Mouse (Mus musculus) embryonic facial prominence, embryonic 15.5 days (tissue): ENCODE data around the gene BC030870. TPM values are rescaled to one million over a fixed set of nuclear protein-coding genes. Genes with fewer than 3 reads are reported as not detected.
"Not testable (repeated sequence)": the region's sequence is repeated elsewhere in the genome, so short reads cannot be mapped to it uniquely, and the experiment has no call there.

Experiments used
- ATAC-seq: fragments of 200-750 bp; cut with Nextera tagmentation; 2 replicates; pipeline ENCODE4 v1.8.0; 2017; ENCODE audit warnings: low read depth, moderate TSS enrichment; ENCODE audit not compliant: insufficient number of reproducible peaks, low FRiP score, low TSS enrichment
- H3K27ac ChIP-seq: fragments of 300-500 bp; sonication (generic); replicated peaks from 2 replicates; pipeline ENCODE4 v1.5.1; 2015; ENCODE audit warnings: mild to moderate bottlenecking, inconsistent platforms
- H3K27me3 ChIP-seq: fragments of 300-500 bp; sonication (generic); 2 replicates; pipeline ENCODE4 v1.6.1; 2015; ENCODE audit warnings: inconsistent platforms
- H3K36me3 ChIP-seq: fragments of 300-500 bp; sonication (generic); 2 replicates; pipeline ENCODE4 v1.6.1; 2015; ENCODE audit warnings: mild to moderate bottlenecking, inconsistent platforms
- H3K4me1 ChIP-seq: fragments of 300-500 bp; sonication (generic); 2 replicates; pipeline ENCODE4 v1.6.1; 2015; ENCODE audit warnings: inconsistent platforms
- H3K4me2 ChIP-seq: fragments of 300-500 bp; sonication (generic); replicated peaks from 2 replicates; pipeline ENCODE4 v1.6.1; 2015; ENCODE audit warnings: mild to moderate bottlenecking, inconsistent platforms
- H3K4me3 ChIP-seq: fragments of 300-500 bp; sonication (generic); replicated peaks from 2 replicates; pipeline ENCODE4 v1.5.1; 2015; ENCODE audit warnings: mild to moderate bottlenecking, inconsistent platforms
- H3K9ac ChIP-seq: fragments of 300-500 bp; sonication (generic); 2 replicates; pipeline ENCODE4 v1.6.1; 2015; ENCODE audit warnings: inconsistent platforms
- H3K9me3 ChIP-seq: fragments of 300-500 bp; sonication (generic); replicated peaks from 2 replicates; pipeline ENCODE4 v1.6.1; 2016; ENCODE audit warnings: inconsistent platforms
- WGBS: fragments of 180-500 bp; shearing (Covaris S2); methylation state at CpG from one replicate; pipeline ENCODE4 v1.1.7; 2015; 5-methylcytosine and 5-hydroxymethylcytosine counted together
- polyA plus RNA-seq: library from polyadenylated mRNA; unstranded; fragments of >200 nt; fragmentation: Nextera tagmentation; extraction: Ambion mirVana; gene quantifications from 2 replicates; pipeline ENCODE4 v1.2.1, GENCODE M21; 2015

Gene BC030870
- polyA plus RNA-seq = 0.11 and 0.18 TPM in 2 replicates

- no peaks in the 10 kb centered on the region for H3K36me3 ChIP-seq
- ATAC-seq = no peak
- WGBS = 75% methylated on average over 15 of the region's 15 CpGs
- no peak within 1 kb of the TSS for H3K27ac ChIP-seq
- H3K4me3 ChIP-seq = no peak within 1 kb of the TSS
- no peaks in the 10 kb centered on the region for H3K9me3 ChIP-seq
- H3K4me2 ChIP-seq = no peak within 1 kb of the TSS
- no peaks in the 10 kb centered on the region for H3K4me1 ChIP-seq
- no peak within 1 kb of the TSS for H3K9ac ChIP-seq
- no peaks in the 10 kb centered on the region for H3K27me3 ChIP-seq
Observed at GRCm38 (mm10) chr8:65129199-65129788, at the start of gene BC030870. BC030870 (minus strand) TSS chr8:65129563.

- H3K9me3 ChIP-seq = no peaks in the 10 kb centered on the region
- H3K27ac ChIP-seq = no peak overlapping the region
- H3K4me1 ChIP-seq = no peaks in the 10 kb centered on the region
- no peak for ATAC-seq
- 77% methylated on average over 3 of the region's 3 CpGs for WGBS
- H3K4me2 ChIP-seq = no peak overlapping the region
- no peak overlapping the region for H3K4me3 ChIP-seq
- H3K36me3 ChIP-seq = no peaks in the 10 kb centered on the region
- no peaks in the 10 kb centered on the region for H3K27me3 ChIP-seq
- H3K9ac ChIP-seq = no peak overlapping the region
Observed at GRCm38 (mm10) chr8:65174746-65175476, 45.5 kb upstream of the BC030870 start.

- no peak for ATAC-seq
- Histone ChIP-seq H3K36me3 (no peaks in the 10 kb centered on the region), H3K27me3 (no peaks in the 10 kb centered on the region), H3K4me3 (no peak overlapping the region), H3K9me3 (no peaks in the 10 kb centered on the region), H3K4me2 (no peak overlapping the region), H3K9ac (no peak overlapping the region), H3K27ac (no peak overlapping the region), H3K4me1 (no peaks in the 10 kb centered on the region)
- WGBS = 74% methylated on average over 3 of the region's 3 CpGs
Observed at GRCm38 (mm10) chr8:65169184-65169583, 39.8 kb upstream of the BC030870 start.

- not testable (repeated sequence) for ATAC-seq, H3K4me1 ChIP-seq, H3K4me2 ChIP-seq, H3K27ac ChIP-seq, H3K36me3 ChIP-seq, H3K9me3 ChIP-seq, H3K4me3 ChIP-seq, H3K9ac ChIP-seq, H3K27me3 ChIP-seq
- WGBS = 64% methylated on average over 1 of the region's 1 CpGs
Observed at GRCm38 (mm10) chr8:65160676-65161075, 31.3 kb upstream of the BC030870 start.

- WGBS = 49% methylated on average over 14 of the region's 14 CpGs
- ATAC-seq = no peak
Observed at GRCm38 (mm10) chr8:65159096-65159748, 29.9 kb upstream of the BC030870 start.

GRCm38 (mm10) chr8:65157901-65158300 is 28.5 kb upstream of the BC030870 start:
- no peak overlapping the region for H3K4me2 ChIP-seq
- ATAC-seq = no peak
- 73% methylated on average over 4 of the region's 4 CpGs for WGBS

More at GRCm38 (mm10) chr8:65159096-65159748, 29.9 kb upstream of the BC030870 start:
- Histone ChIP-seq H3K4me2 (no peak overlapping the region), H3K9ac (no peak overlapping the region), H3K4me3 (no peak overlapping the region), H3K36me3 (no peaks in the 10 kb centered on the region), H3K27ac (no peak overlapping the region), H3K27me3 (no peaks in the 10 kb centered on the region), H3K9me3 (no peaks in the 10 kb centered on the region), H3K4me1 (no peaks in the 10 kb centered on the region)

GRCm38 (mm10) chr8:65138830-65139466 is 9.6 kb upstream of the BC030870 start:
- Histone ChIP-seq H3K9me3 (no peaks in the 10 kb centered on the region), H3K4me2 (no peak overlapping the region), H3K27me3 (no peaks in the 10 kb centered on the region), H3K9ac (no peak overlapping the region), H3K36me3 (no peaks in the 10 kb centered on the region), H3K4me3 (no peak overlapping the region), H3K4me1 (no peaks in the 10 kb centered on the region), H3K27ac (no peak overlapping the region)
- 68% methylated on average over 3 of the region's 3 CpGs for WGBS
- no peak for ATAC-seq

More at GRCm38 (mm10) chr8:65157901-65158300, 28.5 kb upstream of the BC030870 start:
- Histone ChIP-seq H3K27me3 (no peaks in the 10 kb centered on the region), H3K4me1 (no peaks in the 10 kb centered on the region), H3K9me3 (no peaks in the 10 kb centered on the region), H3K27ac (no peak overlapping the region), H3K36me3 (no peaks in the 10 kb centered on the region), H3K4me3 (no peak overlapping the region), H3K9ac (no peak overlapping the region)

GRCm38 (mm10) chr8:65126454-65126853 is 2.9 kb downstream of the BC030870 start:
- H3K27me3 ChIP-seq = no peaks in the 10 kb centered on the region
- no peaks in the 10 kb centered on the region for H3K9me3 ChIP-seq
- no peak overlapping the region for H3K27ac ChIP-seq
- no peak for ATAC-seq
- WGBS = 78% methylated on average over 3 of the region's 3 CpGs
- no peaks in the 10 kb centered on the region for H3K4me1 ChIP-seq
- no peak overlapping the region for H3K4me2 ChIP-seq
- no peak overlapping the region for H3K4me3 ChIP-seq
- no peak overlapping the region for H3K9ac ChIP-seq
- H3K36me3 ChIP-seq = no peaks in the 10 kb centered on the region

GRCm38 (mm10) chr8:65126014-65126413 is 3.3 kb downstream of the BC030870 start:
- Histone ChIP-seq H3K9ac (no peak overlapping the region), H3K4me2 (no peak overlapping the region), H3K36me3 (no peaks in the 10 kb centered on the region), H3K9me3 (no peaks in the 10 kb centered on the region), H3K4me1 (no peaks in the 10 kb centered on the region), H3K27me3 (no peaks in the 10 kb centered on the region), H3K4me3 (no peak overlapping the region), H3K27ac (no peak overlapping the region)
- no peak for ATAC-seq
- WGBS = 81% methylated on average over 1 of the region's 1 CpGs

- WGBS = 77% methylated on average over 6 of the region's 6 CpGs
- no peaks in the 10 kb centered on the region for H3K27me3 ChIP-seq
Observed at GRCm38 (mm10) chr8:65112092-65112491, 17.3 kb downstream of the BC030870 start.

GRCm38 (mm10) chr8:65110285-65110691 is 19.1 kb downstream of the BC030870 start:
- H3K27me3 ChIP-seq = no peaks in the 10 kb centered on the region
- no peak overlapping the region for H3K4me2 ChIP-seq
- H3K4me1 ChIP-seq = no peaks in the 10 kb centered on the region
- no peak overlapping the region for H3K9ac ChIP-seq
- 32% methylated on average over 5 of the region's 5 CpGs for WGBS
- no peak overlapping the region for H3K4me3 ChIP-seq
- no peaks in the 10 kb centered on the region for H3K9me3 ChIP-seq
- ATAC-seq = 0 out of 2 replicates have a peak, but pooled peaks have one; percentile 29
- H3K27ac ChIP-seq = no peak overlapping the region
- no peaks in the 10 kb centered on the region for H3K36me3 ChIP-seq

More at GRCm38 (mm10) chr8:65112092-65112491, 17.3 kb downstream of the BC030870 start:
- H3K36me3 ChIP-seq = no peaks in the 10 kb centered on the region
- no peaks in the 10 kb centered on the region for H3K9me3 ChIP-seq
- H3K4me2 ChIP-seq = no peak overlapping the region
- H3K4me1 ChIP-seq = no peaks in the 10 kb centered on the region
- no peak overlapping the region for H3K27ac ChIP-seq
- no peak overlapping the region for H3K9ac ChIP-seq
- H3K4me3 ChIP-seq = no peak overlapping the region
- no peak for ATAC-seq
